Mouse (Mus musculus) liver, embryonic 13.5 days (tissue): ENCODE data around the gene Kcnh2. TPM values are rescaled to one million over a fixed set of nuclear protein-coding genes. Genes with fewer than 3 reads are reported as not detected.

Experiments used
- ATAC-seq: fragments of 200-750 bp; cut with Nextera tagmentation; 2 replicates; pipeline ENCODE4 v1.8.0; 2017; ENCODE audit warnings: low read depth, mild to moderate bottlenecking, moderate number of reproducible peaks, moderate library complexity
- DNase-seq: peaks from one replicate; pipeline ENCODE4 v3.0.0; 2022
- H3K27ac ChIP-seq: fragments of 300-500 bp; sonication (generic); 2 replicates; pipeline ENCODE4 v1.5.1; 2015; ENCODE audit warnings: moderate library complexity, mild to moderate bottlenecking, inconsistent platforms
- H3K27me3 ChIP-seq: fragments of 300-500 bp; sonication (generic); 2 replicates; pipeline ENCODE4 v1.6.1; 2015; ENCODE audit warnings: mild to moderate bottlenecking, inconsistent platforms
- H3K36me3 ChIP-seq: fragments of 300-500 bp; sonication (generic); 2 replicates; pipeline ENCODE4 v1.6.1; 2015; ENCODE audit warnings: mild to moderate bottlenecking, inconsistent platforms
- H3K4me1 ChIP-seq: fragments of 300-500 bp; sonication (generic); replicated peaks from 2 replicates; pipeline ENCODE4 v1.6.1; 2015; ENCODE audit warnings: inconsistent platforms
- H3K4me2 ChIP-seq: fragments of 300-500 bp; sonication (generic); 2 replicates; pipeline ENCODE4 v1.6.1; 2015; ENCODE audit warnings: inconsistent platforms, mild to moderate bottlenecking, moderate library complexity
- H3K4me3 ChIP-seq: fragments of 300-500 bp; sonication (generic); replicated peaks from 2 replicates; pipeline ENCODE4 v1.5.1; 2015; ENCODE audit warnings: mild to moderate bottlenecking, inconsistent platforms
- H3K9ac ChIP-seq: fragments of 300-500 bp; sonication (generic); 2 replicates; pipeline ENCODE4 v1.6.1; 2015; ENCODE audit warnings: mild to moderate bottlenecking, inconsistent platforms
- H3K9me3 ChIP-seq: fragments of 300-500 bp; sonication (generic); replicated peaks from 2 replicates; pipeline ENCODE4 v1.6.1; 2016; ENCODE audit warnings: inconsistent platforms
- WGBS: fragments of 180-500 bp; shearing (Covaris S2); methylation state at CpG from one replicate; pipeline ENCODE4 v1.1.7; 2015; ENCODE audit not compliant: insufficient replicate concordance; 5-methylcytosine and 5-hydroxymethylcytosine counted together
- polyA plus RNA-seq: library from polyadenylated mRNA; unstranded; fragments of >200 nt; fragmentation: Nextera tagmentation; extraction: Ambion mirVana; gene quantifications from 2 replicates; pipeline ENCODE4 v1.2.1, GENCODE M21; 2015

Kcnh2 gene
- polyA plus RNA-seq, 1 experiment from 2014 or later = 0.20 TPM

GRCm38 (mm10) chr5:24357461-24357860, 6.1 kb upstream of the Kcnh2 start:
- H3K27me3 ChIP-seq = peaks cover 46% of the 10 kb centered on the region
- H3K4me2 ChIP-seq = no peak overlapping the region
- ATAC-seq = peak; percentile 31; the same call in 1 of the 2 replicates
- WGBS = 14% methylated on average over 7 of the region's 7 CpGs
- H3K4me3 ChIP-seq = no peak overlapping the region
- H3K9me3 ChIP-seq = no peaks in the 10 kb centered on the region
- peaks cover 4% of the 10 kb centered on the region for H3K4me1 ChIP-seq
- DNase-seq = no peak
- no peak overlapping the region for H3K27ac ChIP-seq
- H3K9ac ChIP-seq = no peak overlapping the region
- no peaks in the 10 kb centered on the region for H3K36me3 ChIP-seq

GRCm38 (mm10) chr5:24356764-24357163, 5.4 kb upstream of the Kcnh2 start:
- Histone ChIP-seq H3K4me2 (no peak overlapping the region), H3K4me3 (no peak overlapping the region), H3K9me3 (no peaks in the 10 kb centered on the region), H3K27ac (no peak overlapping the region), H3K4me1 (peaks cover 11% of the 10 kb centered on the region), H3K27me3 (peaks cover 53% of the 10 kb centered on the region), H3K9ac (no peak overlapping the region), H3K36me3 (no peaks in the 10 kb centered on the region)
- WGBS = 35% methylated on average over 4 of the region's 4 CpGs
- ATAC-seq (no peak), DNase-seq (no peak)

GRCm38 (mm10) chr5:24353327-24353726, 1.9 kb upstream of the Kcnh2 start:
- Histone ChIP-seq H3K4me3 (no peak overlapping the region), H3K9ac (no peak overlapping the region), H3K4me2 (no peak overlapping the region), H3K4me1 (peaks cover 31% of the 10 kb centered on the region), H3K9me3 (no peaks in the 10 kb centered on the region), H3K27ac (no peak overlapping the region), H3K36me3 (no peaks in the 10 kb centered on the region), H3K27me3 (peaks cover 78% of the 10 kb centered on the region)
- 24% methylated on average over 4 of the region's 4 CpGs for WGBS
- ATAC-seq (no peak), DNase-seq (no peak)

GRCm38 (mm10) chr5:24352251-24352859, 951 bp upstream of the Kcnh2 start:
- Histone ChIP-seq H3K27me3 (peaks cover 88% of the 10 kb centered on the region), H3K9me3 (no peaks in the 10 kb centered on the region), H3K4me2 (peak overlapping the region; percentile 73), H3K27ac (no peak overlapping the region), H3K9ac (no peak overlapping the region), H3K36me3 (no peaks in the 10 kb centered on the region), H3K4me1 (peaks cover 41% of the 10 kb centered on the region), H3K4me3 (peak overlapping the region; percentile 62)
- WGBS = 3% methylated on average over 24 of the region's 24 CpGs
- DNase-seq (no peak), ATAC-seq (no peak)

- peaks cover 91% of the 10 kb centered on the region for H3K27me3 ChIP-seq
- peak overlapping the region; percentile 51; the same call in 1 of the 2 replicates for H3K9ac ChIP-seq
- no peaks in the 10 kb centered on the region for H3K36me3 ChIP-seq
- H3K27ac ChIP-seq = no peak overlapping the region
- DNase-seq = peak; percentile 38
- peak; percentile 65 for ATAC-seq
- under 1% methylated on average over 39 of the region's 41 CpGs for WGBS
- H3K4me2 ChIP-seq = peak overlapping the region; percentile 73
- peak overlapping the region; percentile 62 for H3K4me3 ChIP-seq
- no peaks in the 10 kb centered on the region for H3K9me3 ChIP-seq
- peaks cover 41% of the 10 kb centered on the region for H3K4me1 ChIP-seq
Measured at GRCm38 (mm10) chr5:24351701-24352171, 332 bp upstream of the Kcnh2 start.

GRCm38 (mm10) chr5:24350531-24351250, 713 bp downstream of the Kcnh2 start:
- H3K9me3 ChIP-seq = no peaks in the 10 kb centered on the region
- peaks cover 90% of the 10 kb centered on the region for H3K27me3 ChIP-seq
- peak overlapping the region; percentile 62 for H3K4me3 ChIP-seq
- 42% methylated on average over 15 of the region's 15 CpGs for WGBS
- DNase-seq (no peak), ATAC-seq (no peak)
- peak overlapping the region; percentile 73 for H3K4me2 ChIP-seq
- no peak overlapping the region for H3K27ac ChIP-seq
- H3K9ac ChIP-seq = peak overlapping the region; percentile 51; the same call in 1 of the 2 replicates
- peaks cover 47% of the 10 kb centered on the region for H3K4me1 ChIP-seq
- no peaks in the 10 kb centered on the region for H3K36me3 ChIP-seq

- no peak for ATAC-seq
- Histone ChIP-seq H3K27me3 (peaks cover 90% of the 10 kb centered on the region), H3K36me3 (no peaks in the 10 kb centered on the region), H3K4me2 (no peak overlapping the region), H3K4me3 (no peak overlapping the region), H3K9me3 (no peaks in the 10 kb centered on the region), H3K27ac (no peak overlapping the region), H3K4me1 (peaks cover 53% of the 10 kb centered on the region), H3K9ac (no peak overlapping the region)
- WGBS = 59% methylated on average over 3 of the region's 3 CpGs
- DNase-seq = no peak
Measured at GRCm38 (mm10) chr5:24350073-24350472, 1.3 kb downstream of the Kcnh2 start.

- Histone ChIP-seq H3K36me3 (no peaks in the 10 kb centered on the region), H3K4me3 (peak overlapping the region; percentile 54), H3K4me2 (peak overlapping the region; percentile 74), H3K4me1 (peaks cover 68% of the 10 kb centered on the region), H3K27ac (no peak overlapping the region), H3K9ac (peak overlapping the region; percentile 41; the same call in 1 of the 2 replicates), H3K27me3 (peaks cover 79% of the 10 kb centered on the region), H3K9me3 (no peaks in the 10 kb centered on the region)
- under 1% methylated on average over 28 of the region's 30 CpGs for WGBS
- ATAC-seq (no peak), DNase-seq (no peak)
Measured at GRCm38 (mm10) chr5:24348546-24348945, 2.9 kb downstream of the Kcnh2 start.

GRCm38 (mm10) chr5:24348128-24348527, 3.3 kb downstream of the Kcnh2 start:
- Histone ChIP-seq H3K4me2 (peak overlapping the region; percentile 74), H3K36me3 (no peaks in the 10 kb centered on the region), H3K4me1 (peaks cover 72% of the 10 kb centered on the region), H3K27ac (no peak overlapping the region), H3K4me3 (peak overlapping the region; percentile 54), H3K27me3 (peaks cover 74% of the 10 kb centered on the region), H3K9me3 (no peaks in the 10 kb centered on the region), H3K9ac (peak overlapping the region; percentile 41; the same call in 1 of the 2 replicates)
- ATAC-seq = peak; percentile 56
- WGBS = 1% methylated on average over 41 of the region's 41 CpGs
- DNase-seq = peak; percentile 63

GRCm38 (mm10) chr5:24347186-24347875, 4.1 kb downstream of the Kcnh2 start:
- Histone ChIP-seq H3K9ac (no peak overlapping the region), H3K27me3 (peaks cover 66% of the 10 kb centered on the region), H3K9me3 (no peaks in the 10 kb centered on the region), H3K27ac (no peak overlapping the region), H3K36me3 (no peaks in the 10 kb centered on the region), H3K4me3 (no peak overlapping the region), H3K4me1 (peaks cover 75% of the 10 kb centered on the region), H3K4me2 (peak overlapping the region; percentile 74; the same call in 1 of the 2 replicates)
- WGBS = 58% methylated on average over 7 of the region's 7 CpGs
- DNase-seq = no peak
- ATAC-seq = no peak

GRCm38 (mm10) chr5:24346313-24346712, 5.1 kb downstream of the Kcnh2 start:
- Histone ChIP-seq H3K27me3 (peaks cover 56% of the 10 kb centered on the region), H3K9ac (no peak overlapping the region), H3K4me2 (no peak overlapping the region), H3K27ac (no peak overlapping the region), H3K36me3 (no peaks in the 10 kb centered on the region), H3K4me3 (no peak overlapping the region), H3K9me3 (no peaks in the 10 kb centered on the region), H3K4me1 (peaks cover 70% of the 10 kb centered on the region)
- DNase-seq = no peak
- ATAC-seq = no peak
- 32% methylated on average over 7 of the region's 7 CpGs for WGBS
